8 mouse cellular contexts compared by ENCODE assay signal in the genomic region with DNA sequence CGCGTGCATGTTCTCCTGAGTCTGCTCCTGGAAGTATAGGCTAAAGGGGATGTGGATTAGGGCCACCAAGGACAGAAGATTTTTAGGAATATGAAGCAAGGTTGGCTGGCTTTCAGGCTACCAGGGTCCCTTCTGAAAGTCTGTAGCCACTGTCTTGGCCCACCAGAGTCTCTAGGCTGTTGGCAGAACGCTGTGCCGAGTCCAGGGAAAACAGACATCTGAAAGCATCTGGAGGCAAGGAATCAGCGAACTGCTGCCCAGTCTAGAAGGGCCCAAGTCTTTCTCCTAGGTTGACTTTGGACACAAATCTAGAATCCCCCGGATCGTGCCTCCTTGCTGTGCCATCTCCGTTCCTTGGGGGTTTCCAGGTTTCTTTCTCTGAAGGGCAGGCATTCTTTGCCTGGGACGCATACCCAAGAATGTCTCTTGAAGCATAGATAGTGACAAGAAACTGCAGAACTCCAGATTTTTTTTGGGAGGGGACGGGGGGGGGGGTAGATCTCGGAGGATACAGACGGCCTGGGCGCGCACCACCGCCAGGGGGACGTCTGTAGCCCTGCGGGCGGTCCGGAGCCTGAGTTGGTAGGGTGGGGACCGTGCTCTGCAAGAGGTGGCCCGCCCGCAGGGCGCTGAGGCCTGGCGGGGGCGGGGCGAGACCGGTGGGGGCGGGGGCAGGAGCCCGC. TPM values are rescaled to one million over a fixed set of nuclear protein-coding genes. Genes with fewer than 3 reads are reported as not detected.
DNase-seq lines count a peak whose midpoint lies in the region; ATAC-seq and TF ChIP-seq lines count a peak whose summit lies in the region.

No protein-coding gene starts in this region.

- 10% methylated on average over 21 of the region's 29 CpGs for WGBS in hindbrain, embryonic 14.5 days
- 11% methylated on average over 21 of the region's 29 CpGs for WGBS in liver, embryonic 11.5 days
- 13% methylated on average over 18 of the region's 29 CpGs for WGBS in midbrain, postnatal 0 days

- H3K4me3 ChIP-seq in hindbrain, embryonic 14.5 days (replicated peaks; ENCODE audit: low read length), result peak overlapping the region; percentile 82
- H3K4me3 ChIP-seq in liver, embryonic 11.5 days (ENCODE audit: low read depth, low read length), result peak overlapping the region; percentile 60
- H3K4me3 ChIP-seq in midbrain, postnatal 0 days (ENCODE audit: low read depth, low read length), result peak overlapping the region; percentile 70

- peaks cover 5% of the 10 kb centered on the region; the same call in 1 of the 2 replicates for H3K9me3 ChIP-seq in hindbrain, embryonic 14.5 days (ENCODE audit: control insufficient read depth, low read length)
- H3K9me3 ChIP-seq in liver, embryonic 11.5 days (ENCODE audit: control insufficient read depth, low read length), result no peaks in the 10 kb centered on the region
- no peaks in the 10 kb centered on the region for H3K9me3 ChIP-seq in midbrain, postnatal 0 days (ENCODE audit: low read length)

- ATAC-seq in hindbrain, embryonic 14.5 days (ENCODE audit: low FRiP score), result peak; percentile 69
- peak; percentile 82 for ATAC-seq in liver, embryonic 11.5 days (replicated peaks; ENCODE audit: low FRiP score)
- peak; percentile 73 for ATAC-seq in midbrain, postnatal 0 days (ENCODE audit: low FRiP score)
- no peak for ATAC-seq in monocyte, adult 5-6 weeks (replicated peaks; ENCODE audit: insufficient number of reproducible peaks, low FRiP score, low TSS enrichment, poor library complexity, severe bottlenecking)

- no peaks in the 10 kb centered on the region for H3K36me3 ChIP-seq in hindbrain, embryonic 14.5 days (replicated peaks; ENCODE audit: control insufficient read depth, insufficient read depth)
- no peaks in the 10 kb centered on the region for H3K36me3 ChIP-seq in liver, embryonic 11.5 days (ENCODE audit: control insufficient read depth, insufficient read depth, low read length)
- H3K36me3 ChIP-seq in midbrain, postnatal 0 days (ENCODE audit: insufficient read depth, low read length), result no peaks in the 10 kb centered on the region

- DNase-seq in CD4-positive helper T cell, adult 2 months (ENCODE audit: low read depth, low spot score), result peak; percentile 29
- DNase-seq in adrenal gland, postnatal 36 days, result peak; percentile 81 to 89
- peak; percentile 59 for DNase-seq in forelimb bud, embryonic 11.5 days (ENCODE audit: low read depth, low spot score)
- DNase-seq in hindbrain, embryonic 14.5 days (ENCODE audit: low spot score), result peak; percentile 55
- peak; percentile 67 for DNase-seq in liver, embryonic 11.5 days (ENCODE audit: low spot score)
- DNase-seq in midbrain, postnatal 0 days (ENCODE audit: low spot score), result peak; percentile 34
- peak; percentile 29 for DNase-seq in thymus, postnatal 0 days (ENCODE audit: low spot score)

- peak overlapping the region; percentile 60 for H3K27ac ChIP-seq in hindbrain, embryonic 14.5 days
- no peak overlapping the region for H3K27ac ChIP-seq in liver, embryonic 11.5 days (ENCODE audit: low read depth, low read length)
- H3K27ac ChIP-seq in midbrain, postnatal 0 days (ENCODE audit: low read depth, low read length), result no peak overlapping the region

- H3K27me3 ChIP-seq in hindbrain, embryonic 14.5 days (ENCODE audit: control insufficient read depth, insufficient read depth, low read length), result no peaks in the 10 kb centered on the region
- H3K27me3 ChIP-seq in liver, embryonic 11.5 days (replicated peaks; ENCODE audit: control insufficient read depth, insufficient read depth, low read length), result peaks cover 37% of the 10 kb centered on the region
- no peaks in the 10 kb centered on the region for H3K27me3 ChIP-seq in midbrain, postnatal 0 days (ENCODE audit: insufficient read depth, low read length)

- peaks cover 10% of the 10 kb centered on the region for H3K4me1 ChIP-seq in hindbrain, embryonic 14.5 days (replicated peaks; ENCODE audit: control insufficient read depth, insufficient read depth, low read length)
- no peaks in the 10 kb centered on the region for H3K4me1 ChIP-seq in liver, embryonic 11.5 days (replicated peaks; ENCODE audit: control insufficient read depth, insufficient read depth, low read length)
- H3K4me1 ChIP-seq in midbrain, postnatal 0 days (ENCODE audit: insufficient read depth, low read length), result no peaks in the 10 kb centered on the region

- H3K4me2 ChIP-seq in hindbrain, embryonic 14.5 days (replicated peaks), result peak overlapping the region; percentile 80
- H3K4me2 ChIP-seq in liver, embryonic 11.5 days, result peak overlapping the region; percentile 96
- peak overlapping the region; percentile 99 for H3K4me2 ChIP-seq in midbrain, postnatal 0 days (ENCODE audit: low read depth, low read length, poor library complexity, severe bottlenecking)

- TF ChIP-seq CTCF in midbrain, postnatal 0 days (IDR thresholded peaks at IDR 0.05), result peak; percentile 44

- H3K9ac ChIP-seq in hindbrain, embryonic 14.5 days, result peak overlapping the region; percentile 81
- H3K9ac ChIP-seq in liver, embryonic 11.5 days (ENCODE audit: low read depth, low read length), result no peak overlapping the region
- peak overlapping the region; percentile 77 for H3K9ac ChIP-seq in midbrain, postnatal 0 days (replicated peaks; ENCODE audit: low read length, poor library complexity, severe bottlenecking)

RNA-seq across cellular contexts. Expression of a gene that starts 0.5 kb away (rescaled TPM):
- total RNA-seq in adrenal gland, postnatal 36 days (2021), result 1 to 10 TPM; 4.6 to 6.9 TPM
- polyA plus RNA-seq in hindbrain, embryonic 14.5 days (2014; fragmentation: Nextera tagmentation; extraction: Ambion mirVana), result 8.7 and 9.1 TPM in 2 replicates
- polyA plus RNA-seq in liver, embryonic 11.5 days (2014; fragmentation: Nextera tagmentation; extraction: Ambion mirVana), result 3.2 and 3.6 TPM in 2 replicates
- 8.9 and 12.5 TPM in 2 replicates for total RNA-seq in midbrain, postnatal 0 days (2014; rRNA removed)
- 2.5 and 3.1 TPM in 2 replicates for polyA plus RNA-seq in midbrain, postnatal 0 days (2015; fragmentation: Nextera tagmentation; extraction: Ambion mirVana)
- polyA plus RNA-seq in thymus, postnatal 0 days (2015; fragmentation: Nextera tagmentation; extraction: Ambion mirVana), result 0.35 and 0.40 TPM in 2 replicates
- not detected in 3 replicates for total RNA-seq in monocyte, adult 5-6 weeks (2017)

RNA-seq across cellular contexts. Expression of a gene that starts 47.8 kb away (rescaled TPM):
- 100 to 1,000 TPM; 341 to 364 TPM for total RNA-seq in adrenal gland, postnatal 36 days (2021)
- polyA plus RNA-seq in hindbrain, embryonic 14.5 days (2014; fragmentation: Nextera tagmentation; extraction: Ambion mirVana), result 557 and 572 TPM in 2 replicates
- polyA plus RNA-seq in liver, embryonic 11.5 days (2014; fragmentation: Nextera tagmentation; extraction: Ambion mirVana), result 284 and 303 TPM in 2 replicates
- total RNA-seq in midbrain, postnatal 0 days (2014; rRNA removed), result 241 and 283 TPM in 2 replicates
- polyA plus RNA-seq in midbrain, postnatal 0 days (2015; fragmentation: Nextera tagmentation; extraction: Ambion mirVana), result 652 and 688 TPM in 2 replicates
- 323 and 332 TPM in 2 replicates for polyA plus RNA-seq in thymus, postnatal 0 days (2015; fragmentation: Nextera tagmentation; extraction: Ambion mirVana)
- 337 to 441 TPM (median 353 TPM) in 3 replicates for total RNA-seq in monocyte, adult 5-6 weeks (2017)

Comparison
In these comparisons a context has a peak if more than half of its experiments do, and no peak if none do; other contexts are left out.
1. DNase-seq: peak in every context shown above with its lines; median percentile 85 in adrenal gland, postnatal 36 days; 67 in liver, embryonic 11.5 days; 59 in forelimb bud, embryonic 11.5 days; 55 in hindbrain, embryonic 14.5 days; 34 in midbrain, postnatal 0 days; 29 in CD4-positive helper T cell, adult 2 months; 29 in thymus, postnatal 0 days.